Mouse (Mus musculus): ENCODE data around the gene Rdx. TPM values are rescaled to one million over a fixed set of nuclear protein-coding genes. Genes with fewer than 3 reads are reported as not detected.

Gene Rdx
- polyA plus RNA-seq, 2 experiments: 73.9 to 146 TPM

GRCm38 (mm10) chr9:52100426-52100825 is 53.5 kb downstream of the Rdx start:
- DNase-seq (ENCODE audit: low spot score) (no peak), ATAC-seq (ENCODE audit: low FRiP score, low read depth) (no peak)
- Histone ChIP-seq H3K4me2 (replicated peaks; ENCODE audit: low read depth, low read length, severe bottlenecking) (no peak overlapping the region), H3K9ac (ENCODE audit: low read depth, low read length, severe bottlenecking) (no peak overlapping the region), H3K4me1 (ENCODE audit: control insufficient read depth, insufficient read depth, low read length) (no peaks in the 10 kb centered on the region), H3K36me3 (ENCODE audit: control insufficient read depth, insufficient read depth, low read length) (no peaks in the 10 kb centered on the region), H3K27me3 (ENCODE audit: control insufficient read depth, insufficient read depth, low read length) (no peaks in the 10 kb centered on the region), H3K4me3 (replicated peaks; ENCODE audit: low read length) (no peak overlapping the region), H3K9me3 (ENCODE audit: control insufficient read depth, low read length) (no peaks in the 10 kb centered on the region), H3K27ac (replicated peaks; ENCODE audit: low read depth, low read length) (no peak overlapping the region)
- no peak for TF ChIP-seq POLR2A (IDR thresholded peaks at IDR 0.05; ENCODE audit: borderline replicate concordance, extremely low read depth, insufficient read depth, insufficient read length)
- WGBS: 92% methylated on average over 14 of the region's 14 CpGs

- no peaks in the 10 kb centered on the region for H3K4me1 ChIP-seq (ENCODE audit: control insufficient read depth, insufficient read depth, low read length)
- H3K9ac ChIP-seq (ENCODE audit: low read depth, low read length, severe bottlenecking): no peak overlapping the region
- no peak for DNase-seq (ENCODE audit: low spot score)
- ATAC-seq (ENCODE audit: low FRiP score, low read depth): no peak
- no peak for TF ChIP-seq POLR2A (IDR thresholded peaks at IDR 0.05; ENCODE audit: borderline replicate concordance, extremely low read depth, insufficient read depth, insufficient read length)
- no peak overlapping the region for H3K4me3 ChIP-seq (replicated peaks; ENCODE audit: low read length)
- no peaks in the 10 kb centered on the region for H3K36me3 ChIP-seq (ENCODE audit: control insufficient read depth, insufficient read depth, low read length)
- WGBS: 62% methylated on average over 13 of the region's 13 CpGs
- no peak overlapping the region for H3K4me2 ChIP-seq (replicated peaks; ENCODE audit: low read depth, low read length, severe bottlenecking)
- H3K27me3 ChIP-seq (ENCODE audit: control insufficient read depth, insufficient read depth, low read length): no peaks in the 10 kb centered on the region
- H3K9me3 ChIP-seq (ENCODE audit: control insufficient read depth, low read length): no peaks in the 10 kb centered on the region
- H3K27ac ChIP-seq (replicated peaks; ENCODE audit: low read depth, low read length): no peak overlapping the region
Measured at GRCm38 (mm10) chr9:52102060-52102844, 55.3 kb downstream of the Rdx start.

DNA sequence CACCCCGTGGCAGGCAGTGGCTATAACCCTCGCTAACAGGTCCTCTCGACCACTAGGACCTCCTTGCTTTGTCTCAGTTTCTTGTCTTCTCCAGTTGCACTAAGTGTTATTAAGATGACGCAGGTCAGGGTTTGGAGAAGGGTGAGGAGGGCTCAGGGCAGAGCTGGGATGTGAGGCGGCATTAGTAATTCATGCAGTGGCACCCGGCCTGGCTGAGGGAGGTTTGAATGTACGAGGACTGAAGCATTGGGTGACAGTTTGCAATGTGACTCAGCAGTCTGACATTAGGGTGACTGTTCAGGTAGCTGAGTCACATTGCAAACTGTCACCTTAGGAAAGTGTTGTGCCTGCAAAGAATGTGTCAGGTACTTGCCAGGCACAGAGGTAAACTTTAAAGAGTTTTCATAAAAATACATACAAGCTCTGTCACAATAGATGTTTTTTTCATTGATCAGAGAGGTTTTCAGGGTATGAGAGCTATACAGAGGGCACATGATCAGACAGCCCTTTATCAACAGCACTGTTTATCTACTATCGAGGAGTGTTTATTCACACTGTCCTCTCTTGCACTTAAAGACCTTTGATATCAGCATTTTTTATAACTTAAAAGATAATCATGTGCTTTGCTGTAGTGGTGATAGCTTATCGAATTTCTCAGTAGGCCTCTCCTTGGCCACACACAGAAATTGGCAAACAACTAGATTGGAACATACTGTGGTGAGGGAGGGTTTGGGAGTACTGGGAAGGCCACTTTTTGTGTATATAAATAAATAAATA is 56.7 kb downstream of the Rdx start:
- Histone ChIP-seq H3K27ac (replicated peaks; ENCODE audit: low read depth, low read length) (no peak overlapping the region), H3K4me2 (replicated peaks; ENCODE audit: low read depth, low read length, severe bottlenecking) (no peak overlapping the region), H3K4me3 (replicated peaks; ENCODE audit: low read length) (no peak overlapping the region), H3K9ac (ENCODE audit: low read depth, low read length, severe bottlenecking) (no peak overlapping the region), H3K9me3 (ENCODE audit: control insufficient read depth, low read length) (no peaks in the 10 kb centered on the region), H3K36me3 (ENCODE audit: control insufficient read depth, insufficient read depth, low read length) (no peaks in the 10 kb centered on the region), H3K27me3 (ENCODE audit: control insufficient read depth, insufficient read depth, low read length) (no peaks in the 10 kb centered on the region), H3K4me1 (ENCODE audit: control insufficient read depth, insufficient read depth, low read length) (no peaks in the 10 kb centered on the region)
- WGBS: 69% methylated on average over 9 of the region's 9 CpGs
- DNase-seq (ENCODE audit: low spot score) (no peak), ATAC-seq (ENCODE audit: low FRiP score, low read depth) (no peak)
- no peak for TF ChIP-seq POLR2A (IDR thresholded peaks at IDR 0.05; ENCODE audit: borderline replicate concordance, extremely low read depth, insufficient read depth, insufficient read length)

DNA sequence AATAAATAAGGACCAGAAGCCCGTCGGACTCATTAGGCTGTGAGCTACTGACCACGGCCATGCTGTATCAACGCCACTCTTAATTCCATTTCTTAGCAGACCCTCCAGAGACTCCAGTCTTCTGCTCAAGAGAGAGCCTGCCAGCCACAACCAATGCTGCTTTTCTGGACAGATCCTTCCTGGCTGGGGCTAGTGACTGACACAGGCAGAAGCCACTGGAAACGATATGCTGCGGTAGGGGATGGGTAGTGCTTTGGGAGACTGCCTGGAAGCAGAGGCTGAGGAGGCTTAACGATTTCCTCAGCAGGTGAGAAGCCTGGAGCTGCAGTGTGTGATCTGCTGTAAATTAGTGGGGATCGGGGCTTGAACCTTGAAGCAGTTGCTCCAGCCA is 57.2 kb downstream of the Rdx start:
- no peak overlapping the region for H3K9ac ChIP-seq (ENCODE audit: low read depth, low read length, severe bottlenecking)
- no peaks in the 10 kb centered on the region for H3K4me1 ChIP-seq (ENCODE audit: control insufficient read depth, insufficient read depth, low read length)
- H3K27ac ChIP-seq (replicated peaks; ENCODE audit: low read depth, low read length): no peak overlapping the region
- no peak for TF ChIP-seq POLR2A (IDR thresholded peaks at IDR 0.05; ENCODE audit: borderline replicate concordance, extremely low read depth, insufficient read depth, insufficient read length)
- H3K36me3 ChIP-seq (ENCODE audit: control insufficient read depth, insufficient read depth, low read length): no peaks in the 10 kb centered on the region
- H3K4me3 ChIP-seq (replicated peaks; ENCODE audit: low read length): no peak overlapping the region
- no peak for DNase-seq (ENCODE audit: low spot score)
- no peak for ATAC-seq (ENCODE audit: low FRiP score, low read depth)
- no peak overlapping the region for H3K4me2 ChIP-seq (replicated peaks; ENCODE audit: low read depth, low read length, severe bottlenecking)
- no peaks in the 10 kb centered on the region for H3K27me3 ChIP-seq (ENCODE audit: control insufficient read depth, insufficient read depth, low read length)
- 64% methylated on average over 8 of the region's 8 CpGs for WGBS
- no peaks in the 10 kb centered on the region for H3K9me3 ChIP-seq (ENCODE audit: control insufficient read depth, low read length)

DNA sequence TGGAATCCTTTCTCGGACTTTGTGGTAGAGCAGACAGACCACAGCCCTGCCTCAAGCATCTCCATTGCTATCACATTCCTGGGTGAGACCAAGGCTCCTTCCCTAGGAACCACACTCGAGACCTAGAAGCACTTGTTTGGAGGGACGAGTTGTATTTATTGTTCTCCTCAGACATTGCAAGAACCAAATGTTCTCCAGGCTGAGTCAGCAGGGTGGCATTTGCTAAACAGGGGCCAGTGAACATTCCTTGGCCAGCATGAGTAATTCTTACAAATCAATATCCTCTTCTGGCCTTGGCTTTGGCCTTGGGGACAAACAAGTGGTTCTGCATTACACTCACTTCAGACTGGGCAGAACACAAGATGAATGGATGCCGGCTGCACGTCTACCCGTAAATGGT is 58.5 kb downstream of the Rdx start:
- 77% methylated on average over 6 of the region's 6 CpGs for WGBS
- Histone ChIP-seq H3K9ac (ENCODE audit: low read depth, low read length, severe bottlenecking) (no peak overlapping the region), H3K36me3 (ENCODE audit: control insufficient read depth, insufficient read depth, low read length) (no peaks in the 10 kb centered on the region), H3K9me3 (ENCODE audit: control insufficient read depth, low read length) (no peaks in the 10 kb centered on the region), H3K27me3 (ENCODE audit: control insufficient read depth, insufficient read depth, low read length) (no peaks in the 10 kb centered on the region), H3K4me1 (ENCODE audit: control insufficient read depth, insufficient read depth, low read length) (no peaks in the 10 kb centered on the region), H3K27ac (replicated peaks; ENCODE audit: low read depth, low read length) (no peak overlapping the region), H3K4me3 (replicated peaks; ENCODE audit: low read length) (no peak overlapping the region), H3K4me2 (replicated peaks; ENCODE audit: low read depth, low read length, severe bottlenecking) (no peak overlapping the region)
- DNase-seq (ENCODE audit: low spot score): no peak
- no peak for TF ChIP-seq POLR2A (IDR thresholded peaks at IDR 0.05; ENCODE audit: borderline replicate concordance, extremely low read depth, insufficient read depth, insufficient read length)
- ATAC-seq (ENCODE audit: low FRiP score, low read depth): no peak

All from limb, embryonic 14.5 days (tissue).